Mouse (Mus musculus): ENCODE data around the gene Ank2. TPM values are rescaled to one million over a fixed set of nuclear protein-coding genes. Genes with fewer than 3 reads are reported as not detected.

Gene Ank2
- polyA plus RNA-seq, 1 experiment from 2014 or later = 19.6 TPM

- 70% methylated on average over 3 of the region's 3 CpGs for WGBS
- Histone ChIP-seq H3K4me2 (no peak overlapping the region), H3K9ac (no peak overlapping the region), H3K4me1 (ENCODE audit: insufficient read depth) (no peaks in the 10 kb centered on the region), H3K27me3 (ENCODE audit: insufficient read depth, low read length) (no peaks in the 10 kb centered on the region), H3K4me3 (ENCODE audit: low read depth, low read length) (no peak overlapping the region), H3K36me3 (ENCODE audit: insufficient read depth) (no peaks in the 10 kb centered on the region), H3K27ac (ENCODE audit: low read depth) (no peak overlapping the region), H3K9me3 (ENCODE audit: low read depth, low read length) (no peaks in the 10 kb centered on the region)
- TF ChIP-seq CTCF (IDR thresholded peaks at IDR 0.05; ENCODE audit: low read depth) = no peak
- ATAC-seq (ENCODE audit: insufficient read depth) (no peak), DNase-seq (no peak)
Observed at GRCm38 (mm10) chr3:127017523-127017922, 481.6 kb downstream of the Ank2 start.

GRCm38 (mm10) chr3:127015596-127015995 is 483.6 kb downstream of the Ank2 start:
- TF ChIP-seq CTCF (IDR thresholded peaks at IDR 0.05; ENCODE audit: low read depth) = no peak
- DNase-seq (no peak), ATAC-seq (ENCODE audit: insufficient read depth) (no peak)
- no peak overlapping the region for H3K9ac ChIP-seq
- H3K4me3 ChIP-seq (ENCODE audit: low read depth, low read length) = no peak overlapping the region
- WGBS = 94% methylated on average over 6 of the region's 6 CpGs
- no peaks in the 10 kb centered on the region for H3K4me1 ChIP-seq (ENCODE audit: insufficient read depth)
- H3K4me2 ChIP-seq = no peak overlapping the region
- H3K27ac ChIP-seq (ENCODE audit: low read depth) = no peak overlapping the region
- no peaks in the 10 kb centered on the region for H3K27me3 ChIP-seq (ENCODE audit: insufficient read depth, low read length)
- no peaks in the 10 kb centered on the region for H3K9me3 ChIP-seq (ENCODE audit: low read depth, low read length)
- H3K36me3 ChIP-seq (ENCODE audit: insufficient read depth) = no peaks in the 10 kb centered on the region

- no peak overlapping the region for H3K4me3 ChIP-seq (ENCODE audit: low read depth, low read length)
- WGBS = 83% methylated on average over 6 of the region's 6 CpGs
Observed at GRCm38 (mm10) chr3:127015175-127015574, 484.0 kb downstream of the Ank2 start.

GRCm38 (mm10) chr3:127013976-127014375 is 485.2 kb downstream of the Ank2 start:
- no peaks in the 10 kb centered on the region for H3K4me1 ChIP-seq (ENCODE audit: insufficient read depth)
- DNase-seq (no peak), ATAC-seq (ENCODE audit: insufficient read depth) (no peak)
- TF ChIP-seq CTCF (IDR thresholded peaks at IDR 0.05; ENCODE audit: low read depth) = no peak
- no peak overlapping the region for H3K27ac ChIP-seq (ENCODE audit: low read depth)
- no peak overlapping the region for H3K9ac ChIP-seq
- WGBS = 83% methylated on average over 4 of the region's 4 CpGs
- no peak overlapping the region for H3K4me2 ChIP-seq
- H3K27me3 ChIP-seq (ENCODE audit: insufficient read depth, low read length) = no peaks in the 10 kb centered on the region
- no peak overlapping the region for H3K4me3 ChIP-seq (ENCODE audit: low read depth, low read length)
- no peaks in the 10 kb centered on the region for H3K9me3 ChIP-seq (ENCODE audit: low read depth, low read length)
- no peaks in the 10 kb centered on the region for H3K36me3 ChIP-seq (ENCODE audit: insufficient read depth)

More at GRCm38 (mm10) chr3:127015175-127015574, 484.0 kb downstream of the Ank2 start:
- Histone ChIP-seq H3K9ac (no peak overlapping the region), H3K36me3 (ENCODE audit: insufficient read depth) (no peaks in the 10 kb centered on the region), H3K4me2 (no peak overlapping the region), H3K27me3 (ENCODE audit: insufficient read depth, low read length) (no peaks in the 10 kb centered on the region), H3K27ac (ENCODE audit: low read depth) (no peak overlapping the region), H3K9me3 (ENCODE audit: low read depth, low read length) (no peaks in the 10 kb centered on the region), H3K4me1 (ENCODE audit: insufficient read depth) (no peaks in the 10 kb centered on the region)
- ATAC-seq (ENCODE audit: insufficient read depth) = no peak
- DNase-seq = no peak
- TF ChIP-seq CTCF (IDR thresholded peaks at IDR 0.05; ENCODE audit: low read depth) = no peak

- no peak overlapping the region for H3K4me2 ChIP-seq
- WGBS = 54% methylated on average over 8 of the region's 8 CpGs
- DNase-seq (peak; percentile 54), ATAC-seq (ENCODE audit: insufficient read depth) (no peak)
- H3K9me3 ChIP-seq (ENCODE audit: low read depth, low read length) = no peaks in the 10 kb centered on the region
- no peaks in the 10 kb centered on the region for H3K36me3 ChIP-seq (ENCODE audit: insufficient read depth)
- no peaks in the 10 kb centered on the region for H3K4me1 ChIP-seq (ENCODE audit: insufficient read depth)
- H3K9ac ChIP-seq = no peak overlapping the region
- TF ChIP-seq CTCF (IDR thresholded peaks at IDR 0.05; ENCODE audit: low read depth) = peak; percentile 65
- H3K27ac ChIP-seq (ENCODE audit: low read depth) = no peak overlapping the region
- H3K4me3 ChIP-seq (ENCODE audit: low read depth, low read length) = no peak overlapping the region
- H3K27me3 ChIP-seq (ENCODE audit: insufficient read depth, low read length) = no peaks in the 10 kb centered on the region
Observed at GRCm38 (mm10) chr3:127012525-127012924, 486.6 kb downstream of the Ank2 start.

- Histone ChIP-seq H3K4me2 (no peak overlapping the region), H3K9ac (no peak overlapping the region), H3K4me1 (ENCODE audit: insufficient read depth) (no peaks in the 10 kb centered on the region), H3K9me3 (ENCODE audit: low read depth, low read length) (no peaks in the 10 kb centered on the region), H3K27ac (ENCODE audit: low read depth) (no peak overlapping the region), H3K27me3 (ENCODE audit: insufficient read depth, low read length) (no peaks in the 10 kb centered on the region), H3K36me3 (ENCODE audit: insufficient read depth) (no peaks in the 10 kb centered on the region), H3K4me3 (ENCODE audit: low read depth, low read length) (no peak overlapping the region)
- no peak for DNase-seq
- WGBS = 82% methylated on average over 9 of the region's 9 CpGs
- TF ChIP-seq CTCF (IDR thresholded peaks at IDR 0.05; ENCODE audit: low read depth) = no peak
- ATAC-seq (ENCODE audit: insufficient read depth) = peak; percentile 46; the same call in 1 of the 2 replicates
Observed at GRCm38 (mm10) chr3:127005898-127006673, 493.1 kb downstream of the Ank2 start.

GRCm38 (mm10) chr3:127004860-127005633 is 494.1 kb downstream of the Ank2 start:
- Histone ChIP-seq H3K9me3 (ENCODE audit: low read depth, low read length) (no peaks in the 10 kb centered on the region), H3K9ac (no peak overlapping the region), H3K27me3 (ENCODE audit: insufficient read depth, low read length) (no peaks in the 10 kb centered on the region), H3K36me3 (ENCODE audit: insufficient read depth) (no peaks in the 10 kb centered on the region), H3K27ac (ENCODE audit: low read depth) (no peak overlapping the region), H3K4me1 (ENCODE audit: insufficient read depth) (no peaks in the 10 kb centered on the region), H3K4me3 (ENCODE audit: low read depth, low read length) (no peak overlapping the region), H3K4me2 (no peak overlapping the region)
- peak; percentile 32 for DNase-seq
- peak; percentile 38 for TF ChIP-seq CTCF (IDR thresholded peaks at IDR 0.05; ENCODE audit: low read depth)
- WGBS = 76% methylated on average over 9 of the region's 9 CpGs
- ATAC-seq (ENCODE audit: insufficient read depth) = peak; percentile 18; the same call in 1 of the 2 replicates
